Mouse (Mus musculus) bone marrow macrophage, adult 2 months (primary cell): Measurements from ENCODE around the gene Rnf208.

Source experiments
- CTCF ChIP-seq: IDR thresholded peaks from 2 replicates; pipeline ENCODE4 v1.5.1; 2012; ENCODE audit warnings: low read depth, mild to moderate bottlenecking, low read length, moderate library complexity
- POLR2A ChIP-seq: IDR thresholded peaks from 2 replicates; pipeline ENCODE4 v1.6.1; 2012; ENCODE audit warnings: mild to moderate bottlenecking, low read depth, low read length, borderline replicate concordance

GRCm38 (mm10) chr2:25285551-25285950 lies 43.5 kb downstream of the Rnf208 start:
- TF ChIP-seq CTCF (no peak), POLR2A (no peak)
